Mouse (Mus musculus) neural tube, embryonic 14.5 days (tissue): ENCODE measurements at regions not wholly inside any gene's neighbourhood (a gene's known extent, or its start where the extent isn't known, plus 50 kb on each side); places are given as distances from the start of the nearest gene placed in this dataset.
"Not testable (repeated sequence)": the region's sequence is repeated elsewhere in the genome, so short reads cannot be mapped to it uniquely, and the experiment has no call there.

Source experiments
- ATAC-seq: fragments of 200-750 bp; cut with Nextera tagmentation; 2 replicates; pipeline ENCODE4 v1.8.0; 2017; ENCODE audit warnings: low read depth, mild to moderate bottlenecking, moderate TSS enrichment, moderate library complexity
- H3K27ac ChIP-seq: fragments of 300-500 bp; sonication (generic); 2 replicates; pipeline ENCODE4 v1.5.1; 2014; ENCODE audit warnings: low read depth, mild to moderate bottlenecking, control low read depth, low read length, moderate library complexity, mixed read lengths
- H3K27me3 ChIP-seq: fragments of 300-500 bp; sonication (generic); 2 replicates; pipeline ENCODE4 v1.6.1; 2014; ENCODE audit warnings: low read length; ENCODE audit not compliant: control insufficient read depth, insufficient read depth
- H3K36me3 ChIP-seq: fragments of 300-500 bp; sonication (generic); 2 replicates; pipeline ENCODE4 v1.6.1; 2014; ENCODE audit warnings: low read length, mixed read lengths; ENCODE audit not compliant: control insufficient read depth, insufficient read depth
- H3K4me1 ChIP-seq: fragments of 300-500 bp; sonication (generic); 2 replicates; pipeline ENCODE4 v1.6.1; 2014; ENCODE audit warnings: low read length; ENCODE audit not compliant: control insufficient read depth, insufficient read depth
- H3K4me2 ChIP-seq: fragments of 300-500 bp; sonication (generic); 2 replicates; pipeline ENCODE4 v1.6.1; 2014; ENCODE audit warnings: mild to moderate bottlenecking, low read depth, low read length, control low read depth
- H3K4me3 ChIP-seq: fragments of 300-500 bp; sonication (generic); 2 replicates; pipeline ENCODE4 v1.5.1; 2014; ENCODE audit warnings: low read depth, low read length, control low read depth, mixed read lengths
- H3K9ac ChIP-seq: fragments of 300-500 bp; sonication (generic); replicated peaks from 2 replicates; pipeline ENCODE4 v1.6.1; 2014; ENCODE audit warnings: low read depth, mild to moderate bottlenecking, control low read depth, low read length, mixed read lengths
- H3K9me3 ChIP-seq: fragments of 300-500 bp; sonication (generic); 2 replicates; pipeline ENCODE4 v1.6.1; 2016; ENCODE audit warnings: low read length; ENCODE audit not compliant: control insufficient read depth
- WGBS: fragments of 180-500 bp; shearing (Covaris S2); extraction: QIAGEN DNeasy Blood & Tissue Kit; methylation state at CpG from one replicate; pipeline ENCODE4 v1.1.7; 2014; 5-methylcytosine and 5-hydroxymethylcytosine counted together

- Histone ChIP-seq H3K4me1 (peaks cover 16% of the 10 kb centered on the region; the same call in 1 of the 2 replicates), H3K9ac (no peak overlapping the region), H3K9me3 (no peaks in the 10 kb centered on the region), H3K27me3 (no peaks in the 10 kb centered on the region), H3K4me3 (no peak overlapping the region), H3K36me3 (no peaks in the 10 kb centered on the region), H3K27ac (no peak overlapping the region), H3K4me2 (no peak overlapping the region)
- 27% methylated on average over 15 of the region's 15 CpGs for WGBS
- no peak; the same call in 1 of the 2 replicates for ATAC-seq
Measured at GRCm38 (mm10) chr4:153634221-153634881, 151.7 kb upstream of the Ajap1 start.

DNA sequence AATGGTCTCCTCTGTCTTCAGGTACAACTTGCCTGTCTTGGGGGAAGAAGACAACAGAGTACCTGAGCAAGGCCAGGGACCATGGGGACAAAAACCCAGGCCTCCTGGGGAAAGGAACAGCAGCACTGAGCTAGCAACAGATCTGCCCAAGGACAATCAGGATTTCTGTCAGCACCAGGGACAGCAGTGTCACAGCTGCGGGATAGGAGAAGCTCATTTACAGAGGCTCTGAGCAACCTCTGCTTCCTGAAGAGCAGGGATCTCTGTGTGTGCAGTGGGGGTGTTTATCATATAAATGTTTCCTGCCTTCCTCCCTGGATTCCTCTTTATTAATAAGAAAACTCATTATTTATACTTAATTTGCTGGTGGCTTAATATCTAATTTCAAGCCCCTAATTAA lies 155.4 kb upstream of the Ajap1 start:
- WGBS = 0% methylated on average over 1 of the region's 1 CpGs
- 0 out of 2 replicates have a peak overlapping the region, but pooled peaks have one; percentile 22 for H3K27ac ChIP-seq

DNA sequence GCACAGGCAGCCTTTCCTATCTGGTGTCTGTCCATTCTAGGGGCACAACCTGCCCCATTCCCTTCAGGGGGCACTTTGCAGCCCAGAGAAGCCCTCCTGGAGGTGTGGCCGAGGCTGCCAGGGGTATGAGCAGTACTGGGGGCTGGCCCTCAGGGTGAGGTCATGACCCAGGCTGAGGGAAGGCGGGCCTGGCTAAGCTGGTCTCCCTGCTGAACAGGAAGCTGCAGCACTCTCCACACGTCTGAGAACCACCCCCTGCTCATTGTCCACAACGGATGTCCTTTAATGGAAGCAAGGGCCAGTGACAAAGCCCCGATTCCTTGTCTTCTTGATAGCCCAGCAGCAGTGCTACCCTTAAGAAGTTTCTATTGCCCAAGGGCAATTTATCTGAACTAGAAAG lies 169.2 kb upstream of the Ajap1 start:
- Histone ChIP-seq H3K9ac (no peak overlapping the region), H3K36me3 (no peaks in the 10 kb centered on the region), H3K4me1 (0 out of 2 replicates have a peak, but pooled peaks cover 8% of the 10 kb centered on the region), H3K9me3 (no peaks in the 10 kb centered on the region), H3K27ac (no peak overlapping the region), H3K4me2 (no peak overlapping the region), H3K4me3 (no peak overlapping the region), H3K27me3 (no peaks in the 10 kb centered on the region)
- ATAC-seq = no peak
- WGBS = 7% methylated on average over 5 of the region's 5 CpGs

More for the DNA sequence above, 155.4 kb upstream of the Ajap1 start:
- H3K9me3 ChIP-seq = no peaks in the 10 kb centered on the region
- H3K9ac ChIP-seq = no peak overlapping the region
- H3K4me3 ChIP-seq = no peak overlapping the region
- no peaks in the 10 kb centered on the region for H3K27me3 ChIP-seq
- peaks cover 16% of the 10 kb centered on the region; the same call in 1 of the 2 replicates for H3K4me1 ChIP-seq
- no peak overlapping the region for H3K4me2 ChIP-seq
- no peaks in the 10 kb centered on the region for H3K36me3 ChIP-seq
- no peak for ATAC-seq

DNA sequence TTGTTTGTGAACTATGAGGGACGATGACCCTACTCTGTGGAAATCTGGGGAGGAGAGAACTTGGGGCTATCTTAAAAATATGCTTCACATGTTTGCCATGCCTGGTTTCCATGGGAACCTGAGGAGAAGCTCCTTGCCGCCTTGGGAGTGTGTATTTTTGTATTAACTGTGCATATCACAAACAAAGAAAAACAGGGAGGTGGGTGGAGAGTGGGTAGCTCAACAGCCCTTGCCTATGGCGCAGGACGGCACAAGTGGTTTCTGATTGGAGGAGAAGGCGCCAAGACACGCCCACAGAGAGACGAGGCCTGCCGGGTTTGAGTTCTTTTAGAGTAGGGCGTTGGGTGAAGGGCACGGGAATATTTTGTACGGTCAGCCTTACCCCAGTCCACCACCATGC lies 170.2 kb upstream of the Ajap1 start:
- Histone ChIP-seq H3K4me3 (no peak overlapping the region), H3K4me1 (0 out of 2 replicates have a peak, but pooled peaks cover 8% of the 10 kb centered on the region), H3K4me2 (no peak overlapping the region), H3K27ac (no peak overlapping the region), H3K27me3 (no peaks in the 10 kb centered on the region), H3K9me3 (no peaks in the 10 kb centered on the region), H3K9ac (no peak overlapping the region), H3K36me3 (no peaks in the 10 kb centered on the region)
- ATAC-seq = no peak
- 88% methylated on average over 11 of the region's 11 CpGs for WGBS

DNA sequence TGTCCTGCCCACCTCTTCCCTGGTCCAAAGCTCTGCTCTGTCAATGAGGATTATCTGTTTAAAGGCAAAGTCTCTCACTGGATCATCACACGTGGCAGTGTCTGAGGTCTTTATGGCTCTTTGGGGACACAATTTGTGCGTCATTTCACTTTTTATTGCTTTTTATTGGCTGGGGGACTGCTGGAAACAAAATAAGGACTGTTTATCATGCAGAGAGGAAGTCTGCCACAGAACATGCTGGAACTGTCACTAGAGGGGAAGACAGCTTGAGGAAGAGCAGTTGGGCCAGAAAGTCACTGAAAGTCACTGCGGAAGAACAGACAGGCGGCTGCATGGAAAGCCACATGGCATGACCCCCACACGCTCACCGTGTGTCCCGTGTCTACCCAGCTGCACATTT lies 180.1 kb upstream of the Ajap1 start:
- Histone ChIP-seq H3K4me1 (peaks cover 10% of the 10 kb centered on the region; the same call in 1 of the 2 replicates), H3K4me3 (no peak overlapping the region), H3K9me3 (no peaks in the 10 kb centered on the region), H3K27me3 (no peaks in the 10 kb centered on the region), H3K27ac (peak overlapping the region; percentile 45; the same call in 1 of the 2 replicates), H3K36me3 (no peaks in the 10 kb centered on the region), H3K9ac (no peak overlapping the region), H3K4me2 (no peak overlapping the region)
- peak; percentile 17; the same call in 1 of the 2 replicates for ATAC-seq
- 57% methylated on average over 7 of the region's 7 CpGs for WGBS

DNA sequence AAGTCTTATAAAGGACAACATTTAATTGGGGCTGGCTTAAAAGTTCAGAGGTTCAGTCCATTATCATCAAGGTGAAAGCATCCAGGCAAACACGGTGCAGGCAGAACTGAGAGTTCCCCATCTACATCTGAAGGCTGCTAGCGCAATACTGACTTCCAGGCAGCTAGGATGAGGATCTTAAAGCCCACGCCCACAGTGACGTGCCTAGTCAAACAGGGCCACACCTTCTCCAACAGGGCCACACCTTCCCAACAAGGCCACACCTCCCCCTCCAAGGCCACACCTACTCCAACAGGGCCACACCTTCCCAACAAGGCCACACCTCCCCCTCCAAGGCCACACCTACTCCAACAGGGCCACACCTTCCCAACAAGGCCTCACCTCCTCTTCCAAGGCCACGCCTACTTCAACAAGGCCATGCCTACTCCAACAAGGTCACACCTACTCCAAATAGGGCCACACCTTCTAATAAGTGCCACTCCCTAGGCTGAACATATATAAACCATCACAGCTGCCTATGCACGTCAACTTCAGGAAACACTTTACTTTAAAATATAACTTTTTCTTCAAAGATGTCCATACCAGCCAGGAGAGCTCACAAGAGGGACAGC lies 184.1 kb upstream of the Ajap1 start:
- H3K9me3 ChIP-seq, H3K4me1 ChIP-seq, H3K4me3 ChIP-seq, H3K36me3 ChIP-seq, H3K9ac ChIP-seq, ATAC-seq, H3K27me3 ChIP-seq, H3K27ac ChIP-seq, H3K4me2 ChIP-seq: not testable (repeated sequence)
- WGBS = 83% methylated on average over 6 of the region's 6 CpGs

DNA sequence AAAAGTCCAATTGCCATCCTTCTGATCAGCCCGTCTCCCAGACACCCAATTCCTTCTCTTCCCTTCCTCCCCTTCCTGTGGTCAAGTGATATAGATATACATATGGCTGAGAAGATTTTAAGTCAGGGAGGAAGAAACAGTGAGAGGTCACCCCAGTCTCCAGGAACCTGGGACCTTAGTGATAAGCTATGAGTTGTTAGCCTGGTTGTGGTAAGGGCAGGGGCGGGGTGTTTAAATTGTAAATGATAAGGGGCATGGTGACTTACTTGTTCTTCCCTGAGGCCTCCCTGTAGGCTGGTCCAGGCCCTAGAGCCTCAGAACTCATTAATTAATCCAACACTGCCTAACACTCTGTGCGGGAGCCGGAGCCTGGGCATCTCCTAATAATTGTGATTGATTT lies 186.5 kb upstream of the Ajap1 start:
- no peak overlapping the region for H3K9ac ChIP-seq
- H3K9me3 ChIP-seq = no peaks in the 10 kb centered on the region
- H3K27ac ChIP-seq = no peak overlapping the region
- ATAC-seq = no peak
- H3K4me2 ChIP-seq = no peak overlapping the region
- no peaks in the 10 kb centered on the region for H3K27me3 ChIP-seq
- H3K36me3 ChIP-seq = no peaks in the 10 kb centered on the region
- no peaks in the 10 kb centered on the region for H3K4me1 ChIP-seq
- no peak overlapping the region for H3K4me3 ChIP-seq
- 87% methylated on average over 4 of the region's 4 CpGs for WGBS

GRCm38 (mm10) chr4:153670216-153670615 lies 187.6 kb upstream of the Ajap1 start:
- H3K9me3 ChIP-seq = no peaks in the 10 kb centered on the region
- no peak overlapping the region for H3K4me3 ChIP-seq
- no peak overlapping the region for H3K9ac ChIP-seq
- H3K4me2 ChIP-seq = no peak overlapping the region
- no peaks in the 10 kb centered on the region for H3K4me1 ChIP-seq
- 93% methylated on average over 13 of the region's 13 CpGs for WGBS
- H3K27me3 ChIP-seq = no peaks in the 10 kb centered on the region
- no peak overlapping the region for H3K27ac ChIP-seq
- no peak for ATAC-seq
- H3K36me3 ChIP-seq = no peaks in the 10 kb centered on the region

GRCm38 (mm10) chr4:153675431-153675830 lies 192.8 kb upstream of the Ajap1 start:
- ATAC-seq = no peak
- no peaks in the 10 kb centered on the region for H3K36me3 ChIP-seq
- WGBS = 82% methylated on average over 2 of the region's 2 CpGs
- H3K4me3 ChIP-seq = no peak overlapping the region
- H3K9me3 ChIP-seq = no peaks in the 10 kb centered on the region
- H3K27me3 ChIP-seq = no peaks in the 10 kb centered on the region
- H3K4me1 ChIP-seq = no peaks in the 10 kb centered on the region
- H3K9ac ChIP-seq = no peak overlapping the region
- no peak overlapping the region for H3K4me2 ChIP-seq
- no peak overlapping the region for H3K27ac ChIP-seq
